Mouse (Mus musculus) stomach, embryonic 16.5 days (tissue): ENCODE measurements around the gene Rag1. TPM values are rescaled to one million over a fixed set of nuclear protein-coding genes. Genes with fewer than 3 reads are reported as not detected.

Experiments
- ATAC-seq: fragments of 200-750 bp; cut with Nextera tagmentation; 2 replicates; pipeline ENCODE4 v1.8.0; 2017; ENCODE audit warnings: moderate number of reproducible peaks, moderate TSS enrichment; ENCODE audit not compliant: insufficient read depth, low FRiP score
- H3K27ac ChIP-seq: fragments of 300-500 bp; sonication (generic); 2 replicates; pipeline ENCODE4 v1.5.1; 2014; ENCODE audit warnings: low read length
- H3K27me3 ChIP-seq: fragments of 300-500 bp; sonication (generic); 2 replicates; pipeline ENCODE4 v1.6.1; 2014; ENCODE audit warnings: low read length, control low read depth, mixed read lengths; ENCODE audit not compliant: control insufficient read depth, insufficient read depth
- H3K36me3 ChIP-seq: fragments of 300-500 bp; sonication (generic); 2 replicates; pipeline ENCODE4 v1.6.1; 2014; ENCODE audit warnings: low read length; ENCODE audit not compliant: control insufficient read depth, insufficient read depth
- H3K4me1 ChIP-seq: fragments of 300-500 bp; sonication (generic); 2 replicates; pipeline ENCODE4 v1.6.1; 2014; ENCODE audit warnings: low read length, control low read depth, mixed read lengths; ENCODE audit not compliant: control insufficient read depth, insufficient read depth
- H3K4me2 ChIP-seq: fragments of 300-500 bp; sonication (generic); 2 replicates; pipeline ENCODE4 v1.6.1; 2014; ENCODE audit warnings: low read depth, low read length, mixed read lengths
- H3K4me3 ChIP-seq: fragments of 300-500 bp; sonication (generic); replicated peaks from 2 replicates; pipeline ENCODE4 v1.5.1; 2014; ENCODE audit warnings: mild to moderate bottlenecking, low read length
- H3K9ac ChIP-seq: fragments of 300-500 bp; sonication (generic); 2 replicates; pipeline ENCODE4 v1.6.1; 2014; ENCODE audit warnings: low read length
- H3K9me3 ChIP-seq: fragments of 300-500 bp; sonication (generic); replicated peaks from 2 replicates; pipeline ENCODE4 v1.6.1; 2016; ENCODE audit warnings: low read length, control low read depth; ENCODE audit not compliant: control insufficient read depth
- WGBS: fragments of 180-500 bp; shearing (Covaris S2); extraction: QIAGEN DNeasy Blood & Tissue Kit; methylation state at CpG from one replicate; pipeline ENCODE4 v1.1.7; 2014; 5-methylcytosine and 5-hydroxymethylcytosine counted together
- polyA plus RNA-seq: library from polyadenylated mRNA; unstranded; fragments of >200 nt; fragmentation: Nextera tagmentation; extraction: Ambion mirVana; gene quantifications from 2 replicates; pipeline ENCODE4 v1.2.1, GENCODE M21; 2015

The Rag1 gene
- polyA plus RNA-seq, 1 experiment from 2014 or later: 0.17 TPM

DNA sequence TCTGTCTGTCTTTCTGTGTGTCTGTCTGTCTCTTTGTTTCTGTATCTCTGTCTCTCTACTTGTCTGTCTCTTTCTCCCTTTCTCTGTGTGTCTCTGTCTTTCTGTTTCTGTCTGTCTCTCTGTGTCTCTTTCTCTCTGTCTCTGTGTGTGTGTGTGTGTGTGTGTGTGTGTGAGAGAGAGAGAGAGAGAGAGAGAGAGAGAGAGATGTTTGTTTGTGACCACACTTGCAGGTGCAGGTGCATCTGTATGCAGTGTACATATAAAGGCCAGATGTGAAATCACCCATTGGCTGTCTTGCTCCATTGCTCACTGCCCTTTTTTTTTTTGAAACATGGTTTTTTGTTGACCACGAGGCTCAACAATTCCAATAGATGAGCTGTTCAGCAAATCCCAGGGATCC, 1.1 kb upstream of the Rag1 start:
- Histone ChIP-seq H3K4me2 (no peak overlapping the region), H3K36me3 (no peaks in the 10 kb centered on the region), H3K4me1 (no peaks in the 10 kb centered on the region), H3K27me3 (no peaks in the 10 kb centered on the region), H3K9me3 (no peaks in the 10 kb centered on the region), H3K9ac (no peak overlapping the region), H3K27ac (no peak overlapping the region), H3K4me3 (no peak overlapping the region)
- ATAC-seq: no peak
- 62% methylated on average over 1 of the region's 1 CpGs for WGBS

DNA sequence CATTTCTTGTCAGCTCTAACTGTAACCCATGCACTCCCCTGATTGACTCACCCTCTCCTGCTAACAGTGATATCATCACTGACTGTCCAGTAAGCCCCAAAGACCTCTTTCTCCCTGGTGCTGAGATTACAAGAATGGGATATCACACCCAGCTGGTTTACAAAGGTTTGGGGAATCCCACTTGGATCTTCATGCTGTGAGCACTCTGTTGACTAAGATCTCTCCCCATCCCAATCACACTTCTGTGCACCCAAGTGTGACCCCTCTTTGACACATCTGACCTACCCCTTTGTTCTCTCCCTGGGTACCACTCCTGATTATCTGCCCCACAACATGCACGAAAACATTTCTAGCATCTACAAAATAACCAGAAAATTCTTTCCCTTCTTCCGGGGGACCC, 940 bp downstream of the Rag1 start:
- WGBS: 80% methylated on average over 2 of the region's 2 CpGs
- H3K4me1 ChIP-seq: no peaks in the 10 kb centered on the region
- no peak overlapping the region for H3K4me3 ChIP-seq
- H3K27me3 ChIP-seq: no peaks in the 10 kb centered on the region
- no peak overlapping the region for H3K27ac ChIP-seq
- no peak overlapping the region for H3K9ac ChIP-seq
- no peak overlapping the region for H3K4me2 ChIP-seq
- ATAC-seq: no peak
- H3K36me3 ChIP-seq: no peaks in the 10 kb centered on the region
- H3K9me3 ChIP-seq: no peaks in the 10 kb centered on the region

DNA sequence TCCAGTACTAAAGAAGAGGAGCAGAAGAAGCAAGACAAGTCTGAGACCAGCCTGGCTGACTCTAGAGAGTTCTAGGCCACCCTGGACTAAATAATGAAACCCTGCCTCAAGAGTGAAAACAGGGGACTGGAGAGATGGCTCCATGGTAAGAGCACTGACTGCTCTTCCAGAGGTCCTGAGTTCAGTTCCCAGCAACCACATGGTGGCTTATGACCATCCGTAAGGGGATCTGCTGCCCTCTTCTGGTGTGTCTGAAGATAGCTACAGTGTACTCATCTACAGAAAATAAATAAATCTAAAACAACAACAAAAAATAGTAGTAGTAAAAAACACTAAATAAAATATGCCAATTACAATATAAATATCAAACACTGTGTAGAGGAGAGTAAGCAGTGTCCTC, 3.5 kb downstream of the Rag1 start:
- H3K4me3 ChIP-seq: no peak overlapping the region

DNA sequence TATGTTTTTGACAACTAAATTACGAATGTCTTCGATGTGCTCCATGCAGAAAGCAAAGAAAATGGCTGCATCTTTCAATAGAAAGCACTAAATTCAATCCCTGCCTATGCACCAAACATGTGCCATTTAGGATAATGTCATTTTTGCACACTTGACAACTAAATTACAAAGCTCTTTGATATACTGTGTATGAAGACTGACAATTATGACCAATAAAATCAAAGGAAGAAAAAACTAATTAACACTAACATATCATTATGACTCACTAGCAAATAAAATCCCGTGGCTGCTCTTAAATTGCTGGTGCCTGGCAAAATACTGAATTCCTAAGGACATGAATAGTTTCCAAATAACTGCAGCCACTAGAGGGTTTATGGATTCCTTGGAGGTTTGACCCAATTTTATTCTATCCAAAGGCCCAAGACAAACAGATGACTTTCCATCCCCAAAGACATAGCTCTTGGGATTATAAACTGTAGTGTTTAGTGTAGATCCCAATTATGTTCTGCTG, 9.4 kb downstream of the Rag1 start:
- ATAC-seq: no peak

More for the DNA sequence above, 3.5 kb downstream of the Rag1 start:
- Histone ChIP-seq H3K27ac (no peak overlapping the region), H3K9me3 (no peaks in the 10 kb centered on the region), H3K9ac (no peak overlapping the region), H3K4me1 (no peaks in the 10 kb centered on the region), H3K4me2 (no peak overlapping the region), H3K36me3 (no peaks in the 10 kb centered on the region), H3K27me3 (no peaks in the 10 kb centered on the region)
- ATAC-seq: no peak
- 79% methylated on average over 1 of the region's 1 CpGs for WGBS

DNA sequence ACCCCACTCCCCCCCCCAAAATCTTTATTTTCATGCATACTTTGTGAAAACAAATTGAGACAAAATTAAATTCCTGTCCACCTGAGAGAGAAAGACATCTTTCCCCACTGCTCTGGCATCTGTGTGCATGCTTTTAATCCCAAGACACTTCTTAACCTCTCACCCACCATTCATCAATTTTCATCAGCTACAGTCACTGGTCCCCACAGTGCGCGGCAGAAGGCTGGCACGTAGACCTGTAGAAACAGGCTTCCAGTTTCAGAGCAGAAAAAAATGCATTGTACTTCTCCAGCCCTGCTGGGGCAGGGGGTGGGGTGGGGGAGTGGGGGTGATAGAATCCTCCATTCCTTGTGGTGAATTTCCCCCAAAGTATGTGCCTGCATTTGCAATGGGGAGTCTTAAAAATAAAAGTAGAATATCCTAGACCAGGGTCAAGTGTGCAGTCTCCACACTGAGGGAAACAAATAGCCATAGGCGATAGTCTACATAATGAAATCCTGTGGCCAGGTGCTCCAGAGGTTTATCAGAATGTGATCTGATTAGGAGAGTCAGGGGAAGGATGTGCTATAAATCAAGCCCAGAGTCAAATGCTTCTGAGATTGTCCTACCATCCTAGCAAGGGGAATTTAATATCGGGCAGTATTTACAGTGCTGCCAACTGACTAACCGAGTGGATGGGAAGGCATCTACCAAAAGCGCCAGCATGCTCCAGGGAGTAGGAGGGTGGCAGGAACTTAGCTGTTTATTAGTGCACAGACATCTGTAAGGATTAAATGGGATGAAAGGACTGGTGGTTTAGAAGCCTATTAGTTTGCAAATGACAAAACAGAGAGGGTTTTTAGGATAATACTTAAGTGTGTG, 10.1 kb downstream of the Rag1 start:
- 39% methylated on average over 7 of the region's 7 CpGs for WGBS
- no peak overlapping the region for H3K27ac ChIP-seq
- H3K4me1 ChIP-seq: no peaks in the 10 kb centered on the region
- H3K9me3 ChIP-seq: no peaks in the 10 kb centered on the region
- H3K9ac ChIP-seq: no peak overlapping the region
- H3K27me3 ChIP-seq: no peaks in the 10 kb centered on the region
- no peak overlapping the region for H3K4me3 ChIP-seq
- no peak overlapping the region for H3K4me2 ChIP-seq
- no peak for ATAC-seq
- no peaks in the 10 kb centered on the region for H3K36me3 ChIP-seq

More for the DNA sequence above, 9.4 kb downstream of the Rag1 start:
- Histone ChIP-seq H3K9ac (no peak overlapping the region), H3K4me3 (no peak overlapping the region), H3K4me2 (no peak overlapping the region), H3K36me3 (no peaks in the 10 kb centered on the region), H3K27me3 (no peaks in the 10 kb centered on the region), H3K9me3 (no peaks in the 10 kb centered on the region), H3K27ac (no peak overlapping the region), H3K4me1 (no peaks in the 10 kb centered on the region)
- WGBS: 70% methylated on average over 3 of the region's 3 CpGs

DNA sequence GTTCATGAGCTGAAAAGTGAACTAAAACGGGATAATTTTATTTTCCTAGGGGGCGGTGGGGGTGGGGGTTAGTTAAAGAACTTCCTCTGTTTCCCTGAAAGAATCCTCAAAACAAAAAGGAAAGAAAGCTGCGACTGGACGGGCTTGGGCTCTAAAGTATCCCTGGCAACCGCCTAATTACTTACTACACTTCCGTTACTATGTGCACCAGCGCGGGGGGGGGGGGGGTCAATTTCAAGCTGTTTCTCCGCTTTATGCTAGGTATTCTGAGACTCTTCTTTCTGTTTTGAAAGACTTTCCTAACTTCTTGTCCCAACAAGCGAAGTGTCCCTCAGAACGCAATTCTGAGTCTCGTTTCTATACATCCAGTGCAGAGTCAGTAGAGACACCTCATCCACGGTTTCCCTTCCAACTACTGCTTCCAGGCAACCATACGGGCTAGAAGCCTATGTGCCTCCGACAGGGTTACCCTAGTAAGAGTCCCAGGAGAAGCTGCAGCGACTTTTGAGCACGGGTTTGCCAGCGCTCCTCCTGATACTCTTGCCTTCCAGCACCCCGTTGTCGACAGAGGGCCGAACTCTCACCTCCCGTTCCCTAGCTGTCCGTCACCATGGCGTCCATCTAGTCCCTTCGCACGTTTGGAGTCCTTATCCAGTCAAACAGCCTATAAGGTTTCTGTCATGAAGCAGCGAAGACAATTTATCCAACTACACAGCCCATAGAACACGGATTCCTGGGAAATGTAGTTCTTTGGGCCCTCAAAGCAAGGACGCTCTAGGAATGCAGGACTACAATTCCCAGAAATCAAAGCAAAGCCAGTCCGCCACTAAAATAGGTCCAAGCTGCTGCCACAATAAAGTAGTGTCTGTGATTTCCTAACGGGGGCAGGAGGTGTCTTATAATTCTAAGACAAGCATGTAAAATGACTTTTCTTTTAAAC, 20.7 kb downstream of the Rag1 start:
- H3K4me3 ChIP-seq: peak overlapping the region; percentile 86
- peak; percentile 99 for ATAC-seq
- 2% methylated on average over 31 of the region's 31 CpGs for WGBS
- peak overlapping the region; percentile 81 for H3K27ac ChIP-seq
- H3K9ac ChIP-seq: peak overlapping the region; percentile 84
- H3K36me3 ChIP-seq: no peaks in the 10 kb centered on the region
- H3K4me2 ChIP-seq: peak overlapping the region; percentile 68
- H3K9me3 ChIP-seq: no peaks in the 10 kb centered on the region
- H3K4me1 ChIP-seq: no peaks in the 10 kb centered on the region
- no peaks in the 10 kb centered on the region for H3K27me3 ChIP-seq

DNA sequence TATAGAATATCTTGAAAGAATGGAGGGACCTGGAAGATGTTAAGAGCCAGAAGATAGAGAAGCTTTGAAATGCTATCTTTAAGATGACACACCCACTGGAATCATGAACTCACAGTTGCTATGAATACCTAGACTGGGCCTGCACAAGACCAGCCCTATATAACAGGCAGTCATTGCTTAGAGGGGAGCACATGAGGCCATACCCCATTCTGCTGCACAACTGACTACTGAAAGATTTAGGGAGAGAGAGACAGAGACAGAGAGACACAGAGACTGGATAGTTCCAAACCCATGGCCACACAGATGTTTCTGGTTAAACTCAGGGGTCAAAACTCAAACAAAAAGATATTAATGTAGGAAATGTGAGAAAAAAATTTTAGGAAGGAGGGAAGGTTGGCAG, 22.1 kb downstream of the Rag1 start:
- Histone ChIP-seq H3K4me1 (no peaks in the 10 kb centered on the region), H3K9ac (no peak overlapping the region), H3K27ac (no peak overlapping the region), H3K4me2 (no peak overlapping the region), H3K27me3 (no peaks in the 10 kb centered on the region), H3K9me3 (no peaks in the 10 kb centered on the region), H3K4me3 (no peak overlapping the region), H3K36me3 (no peaks in the 10 kb centered on the region)
- ATAC-seq: no peak

DNA sequence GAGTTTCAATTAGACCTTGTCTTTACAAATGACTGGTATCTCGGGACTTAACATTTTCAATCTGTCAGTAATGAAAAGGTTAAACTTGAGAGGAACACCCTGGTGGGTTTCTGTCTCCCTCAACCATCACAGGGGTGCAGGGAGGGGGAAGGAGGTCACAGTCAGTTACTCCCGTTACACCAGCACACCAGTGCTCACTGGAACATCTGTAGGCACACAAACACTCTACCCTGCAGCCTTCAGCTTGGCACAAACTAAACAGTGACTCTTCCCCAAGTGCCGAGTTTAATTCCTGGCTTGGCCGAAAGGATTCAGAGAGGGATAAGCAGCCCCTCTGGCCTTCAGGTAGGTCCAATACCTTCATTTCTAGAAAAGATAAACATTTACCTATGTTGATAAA, 24.8 kb downstream of the Rag1 start, which contains the start of gene Rag2:
Rag2 (plus strand) TSS at position 193 of the 400 bp plus-strand sequence.
- no peaks in the 10 kb centered on the region for H3K9me3 ChIP-seq
- 40% methylated on average over 4 of the region's 4 CpGs for WGBS
- ATAC-seq: no peak

DNA sequence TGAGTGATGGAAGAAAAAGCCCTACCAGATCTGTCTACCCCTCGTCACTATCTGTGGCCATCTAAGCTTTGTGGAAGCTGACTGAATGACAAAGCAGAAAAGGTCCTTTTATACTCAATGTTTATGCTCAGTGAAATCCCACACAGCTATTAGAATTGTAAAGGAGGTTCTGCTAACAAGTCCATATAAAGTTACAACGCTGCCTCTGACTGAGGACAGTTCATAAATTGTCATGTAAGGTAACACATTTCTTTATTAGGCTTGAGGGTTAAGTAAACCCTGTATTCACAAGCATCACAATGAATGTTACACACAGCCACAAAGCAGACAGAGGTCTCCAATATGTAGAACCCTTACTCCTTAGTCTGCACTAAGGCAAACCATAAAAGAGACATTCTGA, 25.3 kb downstream of the Rag1 start:
- Histone ChIP-seq H3K4me1 (no peaks in the 10 kb centered on the region), H3K27ac (no peak overlapping the region), H3K9ac (no peak overlapping the region), H3K27me3 (no peaks in the 10 kb centered on the region), H3K4me2 (no peak overlapping the region), H3K36me3 (no peaks in the 10 kb centered on the region), H3K4me3 (no peak overlapping the region), H3K9me3 (no peaks in the 10 kb centered on the region)
- no peak for ATAC-seq
- 51% methylated on average over 2 of the region's 2 CpGs for WGBS

More for the DNA sequence above, 24.8 kb downstream of the Rag1 start, which contains the start of gene Rag2:
- Histone ChIP-seq H3K4me3 (no peak within 1 kb of the TSS), H3K36me3 (no peaks in the 10 kb centered on the region), H3K27ac (no peak within 1 kb of the TSS), H3K4me1 (no peaks in the 10 kb centered on the region), H3K9ac (no peak within 1 kb of the TSS), H3K27me3 (no peaks in the 10 kb centered on the region), H3K4me2 (no peak within 1 kb of the TSS)
